26 mouse cellular contexts compared by ENCODE assay signal in genomic region chr2:129536926-129537325, GRCm38 (mm10). TPM values are rescaled to one million over a fixed set of nuclear protein-coding genes. Genes with fewer than 3 reads are reported as not detected.
DNase-seq lines count a peak whose midpoint lies in the region; ATAC-seq and TF ChIP-seq lines count a peak whose summit lies in the region.
"Had no signal": no experiment of that assay in that cellular context is flagged by ENCODE, and none has a peak within 500 bp of the region (broad histone marks: within the 10 kb centered on the region; RNA-seq: fewer than 3 reads in every experiment).

No protein-coding gene starts in this region.

- WGBS in forebrain, embryonic 10.5 days, result 73% methylated on average over 1 of the region's 1 CpGs
- 10% methylated on average over 1 of the region's 1 CpGs for WGBS in forebrain, embryonic 16.5 days
- 62% methylated on average over 1 of the region's 1 CpGs for WGBS in kidney, embryonic 15.5 days
- 25% methylated on average over 1 of the region's 1 CpGs for WGBS in midbrain, embryonic 13.5 days
- 44% methylated on average over 1 of the region's 1 CpGs for WGBS in midbrain, postnatal 0 days

- no peak overlapping the region for H3K4me3 ChIP-seq in forebrain, embryonic 10.5 days
- H3K4me3 ChIP-seq in forebrain, embryonic 16.5 days (replicated peaks; ENCODE audit: low read length), result no peak overlapping the region
- H3K4me3 ChIP-seq in kidney, embryonic 15.5 days (replicated peaks), result no peak overlapping the region
- no peak overlapping the region for H3K4me3 ChIP-seq in midbrain, embryonic 13.5 days (replicated peaks)
- H3K4me3 ChIP-seq in midbrain, postnatal 0 days (ENCODE audit: low read depth, low read length), result no peak overlapping the region
- H3K4me3 ChIP-seq: embryonic facial prominence, embryonic 13.5 days; erythroblast, embryonic 14.5 days; gastrocnemius, adult 2 months; layer of hippocampus, adult 2 months; limb, embryonic 13.5 days; liver, embryonic 13.5 days had no signal

- no peaks in the 10 kb centered on the region for H3K27me3 ChIP-seq in forebrain, embryonic 10.5 days (ENCODE audit: poor library complexity, severe bottlenecking)
- H3K27me3 ChIP-seq in forebrain, embryonic 16.5 days (replicated peaks; ENCODE audit: control insufficient read depth, insufficient read depth, low read length), result no peaks in the 10 kb centered on the region
- no peaks in the 10 kb centered on the region for H3K27me3 ChIP-seq in kidney, embryonic 15.5 days
- peaks cover 2% of the 10 kb centered on the region; the same call in 1 of the 2 replicates for H3K27me3 ChIP-seq in midbrain, embryonic 13.5 days
- H3K27me3 ChIP-seq in midbrain, postnatal 0 days (ENCODE audit: insufficient read depth, low read length), result no peaks in the 10 kb centered on the region
- H3K27me3 ChIP-seq: embryonic facial prominence, embryonic 13.5 days; liver, embryonic 13.5 days had no signal

- H3K9ac ChIP-seq in forebrain, embryonic 16.5 days (replicated peaks; ENCODE audit: low read depth, low read length), result no peak overlapping the region
- H3K9ac ChIP-seq in kidney, embryonic 15.5 days, result no peak overlapping the region
- H3K9ac ChIP-seq in midbrain, embryonic 13.5 days (replicated peaks), result no peak overlapping the region; the same call in 1 of the 2 replicates
- no peak overlapping the region for H3K9ac ChIP-seq in midbrain, postnatal 0 days (replicated peaks; ENCODE audit: low read length, poor library complexity, severe bottlenecking)
- H3K9ac ChIP-seq: embryonic facial prominence, embryonic 13.5 days; limb, embryonic 13.5 days; liver, embryonic 13.5 days had no signal

- no peak for DNase-seq in forebrain, embryonic 10.5 days (ENCODE audit: extremely low spot score, low spot score)
- no peak for DNase-seq in kidney, adult 8-10 months
- DNase-seq in midbrain, postnatal 0 days (ENCODE audit: low spot score), result no peak
- DNase-seq: adrenal gland, postnatal 10 days; cerebellum, postnatal 36 days; embryo, embryonic 11 days; heart, postnatal 36 days; kidney, adult 18-20 months; kidney, postnatal 14 days; liver, embryonic 13.5 days; lung, adult 2 months; lung, postnatal 14 days; thymus, postnatal 25 days had no signal

- no peaks in the 10 kb centered on the region for H3K36me3 ChIP-seq in forebrain, embryonic 10.5 days (replicated peaks)
- H3K36me3 ChIP-seq in forebrain, embryonic 16.5 days (ENCODE audit: control insufficient read depth, insufficient read depth), result no peaks in the 10 kb centered on the region
- no peaks in the 10 kb centered on the region for H3K36me3 ChIP-seq in kidney, embryonic 15.5 days
- H3K36me3 ChIP-seq in midbrain, embryonic 13.5 days, result no peaks in the 10 kb centered on the region
- no peaks in the 10 kb centered on the region for H3K36me3 ChIP-seq in midbrain, postnatal 0 days (ENCODE audit: insufficient read depth, low read length)
- H3K36me3 ChIP-seq: embryonic facial prominence, embryonic 13.5 days; limb, embryonic 13.5 days; liver, embryonic 13.5 days had no signal

- H3K4me2 ChIP-seq in forebrain, embryonic 16.5 days (ENCODE audit: low read length), result no peak overlapping the region
- H3K4me2 ChIP-seq in kidney, embryonic 15.5 days, result no peak overlapping the region
- H3K4me2 ChIP-seq in midbrain, embryonic 13.5 days (replicated peaks), result no peak overlapping the region
- H3K4me2 ChIP-seq in midbrain, postnatal 0 days (ENCODE audit: low read depth, low read length, poor library complexity, severe bottlenecking), result no peak overlapping the region
- H3K4me2 ChIP-seq: embryonic facial prominence, embryonic 13.5 days; limb, embryonic 13.5 days; liver, embryonic 13.5 days had no signal

- H3K27ac ChIP-seq in forebrain, embryonic 10.5 days, result peak overlapping the region; percentile 70; the same call in 1 of the 2 replicates
- no peak overlapping the region for H3K27ac ChIP-seq in forebrain, embryonic 16.5 days (ENCODE audit: low read length)
- H3K27ac ChIP-seq in kidney, embryonic 15.5 days, result 0 out of 2 replicates have a peak overlapping the region, but pooled peaks have one; percentile 0
- H3K27ac ChIP-seq in midbrain, embryonic 13.5 days, result peak overlapping the region; percentile 37
- H3K27ac ChIP-seq in midbrain, postnatal 0 days (ENCODE audit: low read depth, low read length), result no peak overlapping the region
- H3K27ac ChIP-seq: embryonic facial prominence, embryonic 13.5 days; gastrocnemius, adult 2 months; limb, embryonic 13.5 days; liver, embryonic 13.5 days had no signal

- H3K9me3 ChIP-seq in forebrain, embryonic 10.5 days, result no peaks in the 10 kb centered on the region
- no peaks in the 10 kb centered on the region for H3K9me3 ChIP-seq in forebrain, embryonic 16.5 days (ENCODE audit: control insufficient read depth, low read length)
- no peaks in the 10 kb centered on the region for H3K9me3 ChIP-seq in kidney, embryonic 15.5 days (replicated peaks)
- no peaks in the 10 kb centered on the region for H3K9me3 ChIP-seq in midbrain, embryonic 13.5 days
- H3K9me3 ChIP-seq in midbrain, postnatal 0 days (ENCODE audit: low read length), result no peaks in the 10 kb centered on the region
- H3K9me3 ChIP-seq: embryonic facial prominence, embryonic 13.5 days; limb, embryonic 13.5 days; liver, embryonic 13.5 days had no signal

- no peak for ATAC-seq in forebrain, embryonic 16.5 days
- ATAC-seq in kidney, embryonic 15.5 days (replicated peaks; ENCODE audit: low FRiP score), result no peak
- ATAC-seq in midbrain, embryonic 13.5 days, result no peak
- no peak for ATAC-seq in midbrain, postnatal 0 days (ENCODE audit: low FRiP score)
- ATAC-seq in inflammation-experienced regulatory T-cells, adult 6 months, result no peak

- no peak for TF ChIP-seq CTCF in midbrain, postnatal 0 days (IDR thresholded peaks at IDR 0.05)

- H3K4me1 ChIP-seq in forebrain, embryonic 10.5 days, result peaks cover 39% of the 10 kb centered on the region
- H3K4me1 ChIP-seq in forebrain, embryonic 16.5 days (replicated peaks; ENCODE audit: control insufficient read depth, insufficient read depth, low read length), result peaks cover 5% of the 10 kb centered on the region; the same call in 1 of the 2 replicates
- H3K4me1 ChIP-seq in kidney, embryonic 15.5 days, result peaks cover 34% of the 10 kb centered on the region
- peaks cover 28% of the 10 kb centered on the region for H3K4me1 ChIP-seq in midbrain, embryonic 13.5 days (replicated peaks)
- H3K4me1 ChIP-seq in midbrain, postnatal 0 days (ENCODE audit: insufficient read depth, low read length), result peaks cover 9% of the 10 kb centered on the region
- H3K4me1 ChIP-seq: embryonic facial prominence, embryonic 13.5 days had no signal

RNA-seq across cellular contexts. Expression of gene F830045P16Rik, which starts 0.5 kb away (rescaled TPM):
- not detected in 2 replicates for polyA plus RNA-seq in forebrain, embryonic 10.5 days (2016; fragmentation: Nextera tagmentation; extraction: Ambion mirVana)
- not detected in 2 replicates for polyA plus RNA-seq in forebrain, embryonic 16.5 days (2015; fragmentation: Nextera tagmentation; extraction: Ambion mirVana)
- 0.08 TPM in 1 of 2 replicates, not detected in the other for polyA plus RNA-seq in kidney, embryonic 15.5 days (2015; fragmentation: Nextera tagmentation; extraction: Ambion mirVana)
- not detected in 2 replicates for polyA plus RNA-seq in midbrain, embryonic 13.5 days (2015; fragmentation: Nextera tagmentation; extraction: Ambion mirVana)
- total RNA-seq in midbrain, postnatal 0 days (2014; rRNA removed), result 0.16 TPM in 1 of 2 replicates, not detected in the other
- polyA plus RNA-seq in midbrain, postnatal 0 days (2015; fragmentation: Nextera tagmentation; extraction: Ambion mirVana), result not detected in 2 replicates
- not detected for polyA plus RNA-seq in inflammation-experienced regulatory T-cells, adult 6 months (2017; shearing (Covaris generic))
- total RNA-seq: adrenal gland, postnatal 10 days; gastrocnemius, adult 2 months; megakaryocyte progenitor cell, adult 5-6 weeks had no signal
- polyA plus RNA-seq: embryonic facial prominence, embryonic 13.5 days; erythroblast, embryonic 14.5 days; heart, embryonic 14.5 days; liver, embryonic 13.5 days; lung, adult 2 months; neural tube, embryonic 11.5 days; testis, adult 2 months had no signal

RNA-seq across cellular contexts. Expression of gene Sirpa, which starts 55.7 kb away (rescaled TPM):
- polyA plus RNA-seq in forebrain, embryonic 10.5 days (2016; fragmentation: Nextera tagmentation; extraction: Ambion mirVana), result 15.6 and 16.0 TPM in 2 replicates
- 30.2 and 34.8 TPM in 2 replicates for polyA plus RNA-seq in forebrain, embryonic 16.5 days (2015; fragmentation: Nextera tagmentation; extraction: Ambion mirVana)
- 28.4 and 30.6 TPM in 2 replicates for polyA plus RNA-seq in kidney, embryonic 15.5 days (2015; fragmentation: Nextera tagmentation; extraction: Ambion mirVana)
- polyA plus RNA-seq in midbrain, embryonic 13.5 days (2015; fragmentation: Nextera tagmentation; extraction: Ambion mirVana), result 19.1 and 21.0 TPM in 2 replicates
- total RNA-seq in midbrain, postnatal 0 days (2014; rRNA removed), result 109 and 126 TPM in 2 replicates
- 52.2 and 55.7 TPM in 2 replicates for polyA plus RNA-seq in midbrain, postnatal 0 days (2015; fragmentation: Nextera tagmentation; extraction: Ambion mirVana)
- polyA plus RNA-seq in inflammation-experienced regulatory T-cells, adult 6 months (2017; shearing (Covaris generic)), result 1 to 10 TPM in 1 of 3 experiments, under 1 TPM in 1, not detected in 1; 0.96 to 1.0 TPM

Comparison
In these comparisons a context has a peak if more than half of its experiments do, and no peak if none do; other contexts are left out.
1. H3K27ac ChIP-seq: peak in forebrain, embryonic 10.5 days (single experiment), kidney, embryonic 15.5 days (single experiment) and midbrain, embryonic 13.5 days (single experiment); none in forebrain, embryonic 16.5 days (single experiment) and midbrain, postnatal 0 days (single experiment).